Mouse (Mus musculus) kidney, postnatal 0 days (tissue): ENCODE results near the gene Agt. TPM values are rescaled to one million over a fixed set of nuclear protein-coding genes. Genes with fewer than 3 reads are reported as not detected.

Source experiments
- ATAC-seq: fragments of 200-750 bp; cut with Nextera tagmentation; replicated peaks from 2 replicates; pipeline ENCODE4 v1.8.0; 2017; ENCODE audit warnings: low read depth, moderate number of reproducible peaks, moderate TSS enrichment, moderate library complexity; ENCODE audit not compliant: low FRiP score
- DNase-seq: peaks from one replicate; pipeline ENCODE4 v3.0.0-alpha.2; 2016; ENCODE audit warnings: low spot score
- H3K27ac ChIP-seq: fragments of 300-500 bp; sonication (generic); 2 replicates; pipeline ENCODE4 v1.5.1; 2014; ENCODE audit warnings: mild to moderate bottlenecking
- H3K27me3 ChIP-seq: fragments of 300-500 bp; sonication (generic); 2 replicates; pipeline ENCODE4 v1.6.1; 2014; ENCODE audit warnings: low read length, mixed read lengths; ENCODE audit not compliant: insufficient read depth
- H3K36me3 ChIP-seq: fragments of 300-500 bp; sonication (generic); 2 replicates; pipeline ENCODE4 v1.6.1; 2014; ENCODE audit warnings: low read length, mixed read lengths; ENCODE audit not compliant: insufficient read depth
- H3K4me1 ChIP-seq: fragments of 300-500 bp; sonication (generic); replicated peaks from 2 replicates; pipeline ENCODE4 v1.6.1; 2014; ENCODE audit warnings: antibody characterized with exemption, low read length, mixed read lengths; ENCODE audit not compliant: insufficient read depth
- H3K4me2 ChIP-seq: fragments of 300-500 bp; sonication (generic); 2 replicates; pipeline ENCODE4 v1.6.1; 2014; ENCODE audit warnings: mild to moderate bottlenecking, low read length, moderate library complexity, mixed read lengths
- H3K4me3 ChIP-seq: fragments of 300-500 bp; sonication (generic); replicated peaks from 2 replicates; pipeline ENCODE4 v1.5.1; 2014; ENCODE audit warnings: low read depth, low read length
- H3K9ac ChIP-seq: fragments of 300-500 bp; sonication (generic); 2 replicates; pipeline ENCODE4 v1.6.1; 2014; ENCODE audit warnings: low read depth, low read length
- H3K9me3 ChIP-seq: fragments of 300-500 bp; sonication (generic); replicated peaks from 2 replicates; pipeline ENCODE4 v1.6.1; 2016; ENCODE audit warnings: low read length, inconsistent platforms, mixed read lengths
- CTCF ChIP-seq: IDR thresholded peaks from 2 replicates; pipeline ENCODE4 v1.5.1; 2016; ENCODE audit warnings: antibody characterized with exemption, low read depth, mild to moderate bottlenecking, moderate library complexity
- WGBS: fragments of 180-500 bp; shearing (Covaris S2); extraction: QIAGEN DNeasy Blood & Tissue Kit; methylation state at CpG from one replicate; pipeline ENCODE4 v1.1.7; 2014; 5-methylcytosine and 5-hydroxymethylcytosine counted together
- polyA plus RNA-seq: library from polyadenylated mRNA; unstranded; fragments of >200 nt; fragmentation: Nextera tagmentation; extraction: Ambion mirVana; gene quantifications from 2 replicates; pipeline ENCODE4 v1.2.1, GENCODE M21; 2015

Gene Agt
- polyA plus RNA-seq, 1 experiment from 2014 or later: 22.8 TPM

DNA sequence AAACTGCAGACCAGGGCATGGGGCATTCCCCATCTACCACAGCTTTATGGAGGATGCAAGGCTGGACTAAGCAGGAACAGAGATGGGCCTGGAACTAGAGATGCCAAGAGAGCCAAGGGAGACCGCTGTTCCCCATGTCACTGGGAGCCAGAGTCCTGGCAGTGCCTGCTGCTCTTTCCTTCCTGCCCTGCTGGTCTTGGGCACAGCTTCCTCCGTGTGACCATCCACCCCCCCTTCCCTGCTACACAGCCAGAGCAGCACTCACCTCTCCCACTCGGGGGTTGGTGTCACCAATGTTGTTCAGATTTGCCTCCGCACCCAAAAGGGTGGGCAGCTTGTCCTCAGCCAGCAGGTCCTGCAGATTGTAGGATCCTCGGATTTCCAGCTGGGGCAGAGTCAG, 12.0 kb downstream of the Agt start:
- no peaks in the 10 kb centered on the region for H3K4me1 ChIP-seq
- no peak overlapping the region for H3K4me3 ChIP-seq
- no peak overlapping the region for H3K27ac ChIP-seq
- 0 out of 2 replicates have a peak, but pooled peaks cover 4% of the 10 kb centered on the region for H3K36me3 ChIP-seq
- no peak for ATAC-seq
- DNase-seq: no peak
- no peaks in the 10 kb centered on the region for H3K27me3 ChIP-seq
- TF ChIP-seq CTCF: no peak
- no peak overlapping the region for H3K4me2 ChIP-seq
- 59% methylated on average over 5 of the region's 5 CpGs for WGBS
- no peak overlapping the region for H3K9ac ChIP-seq
- no peaks in the 10 kb centered on the region for H3K9me3 ChIP-seq

GRCm38 (mm10) chr8:124556658-124557057, 12.8 kb downstream of the Agt start:
- no peaks in the 10 kb centered on the region for H3K27me3 ChIP-seq
- H3K9me3 ChIP-seq: no peaks in the 10 kb centered on the region
- H3K9ac ChIP-seq: no peak overlapping the region
- H3K4me3 ChIP-seq: no peak overlapping the region
- WGBS: 82% methylated on average over 13 of the region's 13 CpGs
- H3K4me2 ChIP-seq: no peak overlapping the region
- no peak overlapping the region for H3K27ac ChIP-seq
- ATAC-seq (no peak), DNase-seq (no peak)
- no peaks in the 10 kb centered on the region for H3K4me1 ChIP-seq
- TF ChIP-seq CTCF: no peak
- H3K36me3 ChIP-seq: peaks cover 9% of the 10 kb centered on the region; the same call in 1 of the 2 replicates

DNA sequence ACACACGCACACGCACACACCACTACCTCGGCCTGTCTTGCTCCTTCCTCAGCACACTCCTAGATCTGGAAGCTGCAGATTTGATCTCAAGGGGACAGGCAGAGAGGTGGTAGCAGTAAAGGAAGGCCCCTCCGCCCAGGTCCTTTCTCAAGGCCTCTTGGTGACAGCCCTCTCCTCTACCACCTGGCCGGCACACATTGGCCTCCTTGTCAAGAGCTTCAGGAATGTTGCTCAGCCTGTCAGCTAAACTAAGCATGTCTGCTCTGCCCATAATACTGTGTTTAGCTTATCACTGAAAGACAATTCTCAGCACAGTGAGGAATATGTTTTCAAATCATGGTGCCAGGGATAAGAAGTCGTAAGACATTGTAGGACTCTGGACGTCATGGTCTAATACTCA, 13.3 kb downstream of the Agt start:
- 84% methylated on average over 7 of the region's 7 CpGs for WGBS
- DNase-seq (no peak), ATAC-seq (no peak)
- H3K4me2 ChIP-seq: no peak overlapping the region
- no peak overlapping the region for H3K4me3 ChIP-seq
- H3K9me3 ChIP-seq: no peaks in the 10 kb centered on the region
- H3K36me3 ChIP-seq: peaks cover 13% of the 10 kb centered on the region; the same call in 1 of the 2 replicates
- H3K27me3 ChIP-seq: no peaks in the 10 kb centered on the region
- H3K4me1 ChIP-seq: no peaks in the 10 kb centered on the region
- H3K9ac ChIP-seq: no peak overlapping the region
- no peak overlapping the region for H3K27ac ChIP-seq
- no peak for TF ChIP-seq CTCF

DNA sequence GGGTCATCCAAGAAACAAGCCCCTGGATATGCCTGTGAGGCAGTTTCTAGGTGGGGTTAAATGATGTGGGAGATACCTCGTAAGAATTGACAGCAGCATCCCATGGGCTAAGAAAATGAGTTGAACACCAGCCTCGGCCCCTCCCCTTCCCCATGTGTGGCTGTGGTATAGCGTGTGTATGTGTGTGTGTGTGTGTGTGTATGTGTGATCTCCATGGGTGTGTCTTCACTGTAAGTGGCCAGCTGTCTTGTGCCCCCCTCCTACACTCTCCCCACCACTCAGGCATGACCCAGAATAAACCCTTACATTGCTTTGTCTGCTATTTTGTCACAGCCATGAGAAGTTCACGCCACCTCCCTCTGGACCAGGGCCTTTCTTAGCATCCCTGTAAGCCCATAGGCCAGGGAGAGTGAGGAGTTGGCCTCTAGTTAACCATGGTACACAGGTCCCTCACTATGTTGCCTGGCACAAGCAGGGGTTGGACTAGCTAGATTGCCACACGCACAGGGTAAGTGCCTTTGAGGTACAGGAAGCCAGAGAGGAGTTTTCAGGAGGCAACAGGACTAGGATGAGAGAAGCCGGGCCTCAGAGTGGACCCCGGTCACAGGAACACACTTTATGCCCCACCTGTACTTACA, 14.3 kb downstream of the Agt start:
- Histone ChIP-seq H3K9me3 (no peaks in the 10 kb centered on the region), H3K27ac (no peak overlapping the region), H3K4me2 (no peak overlapping the region), H3K4me3 (no peak overlapping the region), H3K4me1 (no peaks in the 10 kb centered on the region), H3K27me3 (no peaks in the 10 kb centered on the region), H3K36me3 (peaks cover 21% of the 10 kb centered on the region; the same call in 1 of the 2 replicates), H3K9ac (no peak overlapping the region)
- no peak for TF ChIP-seq CTCF
- ATAC-seq (no peak), DNase-seq (no peak)
- 88% methylated on average over 7 of the region's 7 CpGs for WGBS

DNA sequence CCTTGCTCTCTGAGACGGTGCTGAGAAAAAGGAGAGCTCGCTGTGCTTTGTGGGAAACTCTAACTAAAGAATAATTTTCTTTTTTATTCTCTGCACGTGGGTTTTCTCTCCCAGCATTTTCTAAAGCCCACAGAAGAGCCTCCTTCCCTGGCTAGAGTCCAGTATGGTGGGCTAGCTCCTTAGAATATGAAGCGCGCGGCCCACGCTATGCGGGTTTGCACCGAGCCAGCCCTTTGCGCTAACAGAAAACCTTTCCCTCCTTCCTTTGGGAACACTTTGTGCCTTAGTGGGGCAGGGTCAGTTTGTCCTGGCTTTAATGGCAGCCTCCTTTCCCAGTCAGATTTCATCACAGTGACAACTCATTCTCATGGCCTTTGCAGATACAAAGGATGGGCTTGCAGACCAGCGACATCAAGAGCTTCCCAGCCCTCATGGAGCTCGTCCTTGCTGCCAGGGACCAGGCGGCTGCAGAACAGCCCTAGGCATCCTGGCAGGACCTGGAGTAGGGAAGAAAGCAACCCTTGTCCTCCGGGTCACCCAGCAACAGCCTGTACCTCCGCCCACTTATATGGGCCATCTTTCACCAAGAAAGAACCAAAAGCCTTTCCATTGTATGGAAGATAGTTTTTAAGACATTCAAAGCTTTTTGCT, 18.4 kb downstream of the Agt start:
- WGBS: 94% methylated on average over 15 of the region's 15 CpGs
- H3K9me3 ChIP-seq: no peaks in the 10 kb centered on the region

GRCm38 (mm10) chr8:124548187-124548586, 21.3 kb downstream of the Agt start:
- H3K9me3 ChIP-seq: no peaks in the 10 kb centered on the region
- TF ChIP-seq CTCF: no peak
- no peak for DNase-seq
- H3K9ac ChIP-seq: no peak overlapping the region
- H3K27me3 ChIP-seq: no peaks in the 10 kb centered on the region
- no peak for ATAC-seq
- H3K36me3 ChIP-seq: peaks cover 72% of the 10 kb centered on the region
- 68% methylated on average over 1 of the region's 1 CpGs for WGBS
- H3K4me1 ChIP-seq: no peaks in the 10 kb centered on the region
- no peak overlapping the region for H3K4me2 ChIP-seq
- H3K4me3 ChIP-seq: no peak overlapping the region
- no peak overlapping the region for H3K27ac ChIP-seq

More for the DNA sequence above, 18.4 kb downstream of the Agt start:
- Histone ChIP-seq H3K27me3 (no peaks in the 10 kb centered on the region), H3K4me1 (no peaks in the 10 kb centered on the region), H3K27ac (no peak overlapping the region), H3K4me3 (no peak overlapping the region), H3K9ac (no peak overlapping the region), H3K4me2 (no peak overlapping the region), H3K36me3 (peaks cover 47% of the 10 kb centered on the region)
- ATAC-seq (no peak), DNase-seq (no peak)
- no peak for TF ChIP-seq CTCF

DNA sequence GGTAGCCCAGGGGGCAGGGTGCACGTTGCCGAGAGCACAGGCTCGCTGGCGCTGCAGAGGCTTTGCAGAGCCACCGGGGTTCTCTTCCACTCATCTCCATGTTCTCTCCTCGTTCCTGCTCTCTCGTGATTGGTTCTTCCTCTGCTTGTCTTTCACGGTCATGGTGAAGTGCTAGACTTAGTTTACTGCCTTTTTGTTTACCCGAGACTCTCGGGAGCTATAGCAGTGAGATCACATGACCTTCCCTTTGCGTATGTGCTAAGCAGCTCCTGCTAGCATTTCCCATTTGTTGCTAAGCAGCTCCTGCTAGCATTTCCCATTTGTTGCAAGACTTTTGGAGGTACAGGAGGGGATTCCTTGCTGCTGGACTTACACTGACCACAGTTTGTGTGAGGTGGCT, 22.2 kb downstream of the Agt start:
- ATAC-seq (no peak), DNase-seq (no peak)
- TF ChIP-seq CTCF: no peak
- Histone ChIP-seq H3K9ac (no peak overlapping the region), H3K36me3 (peaks cover 75% of the 10 kb centered on the region), H3K27me3 (no peaks in the 10 kb centered on the region), H3K4me2 (no peak overlapping the region), H3K4me3 (no peak overlapping the region), H3K27ac (no peak overlapping the region), H3K9me3 (no peaks in the 10 kb centered on the region), H3K4me1 (no peaks in the 10 kb centered on the region)
- 50% methylated on average over 11 of the region's 11 CpGs for WGBS
